Mouse (Mus musculus) embryonic fibroblast, embryonic 13.5 days (primary cell): ENCODE results near the gene Gabra2.

ENCODE experiments used
- CTCF ChIP-seq: IDR thresholded peaks from 2 replicates; pipeline ENCODE4 v1.5.1; 2011; ENCODE audit warnings: mild to moderate bottlenecking, control low read depth, low read length, moderate library complexity, borderline replicate concordance; ENCODE audit not compliant: insufficient read depth
- POLR2A ChIP-seq: IDR thresholded peaks from 2 replicates; pipeline ENCODE4 v1.6.1; 2011; ENCODE audit warnings: low read depth, mild to moderate bottlenecking, control low read depth, low read length, moderate library complexity

- TF ChIP-seq CTCF (no peak), POLR2A (no peak)
Measured at GRCm38 (mm10) chr5:71136691-71137090, 41.0 kb upstream of the Gabra2 start.
